Mouse (Mus musculus) limb, embryonic 14.5 days (tissue): ENCODE measurements around the gene Olfr473. TPM values are rescaled to one million over a fixed set of nuclear protein-coding genes. Genes with fewer than 3 reads are reported as not detected.
"Not testable (repeated sequence)": the region's sequence is repeated elsewhere in the genome, so short reads cannot be mapped to it uniquely, and the experiment has no call there.

Experiments
- ATAC-seq: fragments of 200-750 bp; cut with Nextera tagmentation; 2 replicates; pipeline ENCODE4 v1.8.0; 2017; ENCODE audit warnings: low read depth, moderate number of reproducible peaks, moderate TSS enrichment; ENCODE audit not compliant: low FRiP score
- DNase-seq: peaks from one replicate; pipeline ENCODE4 v3.0.0-alpha.2; 2015; ENCODE audit warnings: low spot score
- H3K27ac ChIP-seq: fragments of 300-500 bp; sonication (generic); replicated peaks from 2 replicates; pipeline ENCODE4 v1.5.1; 2014; ENCODE audit warnings: low read depth, mild to moderate bottlenecking, low read length, moderate library complexity, mixed read lengths
- H3K27me3 ChIP-seq: fragments of 300-500 bp; sonication (generic); 2 replicates; pipeline ENCODE4 v1.6.1; 2014; ENCODE audit warnings: low read length, mixed read lengths; ENCODE audit not compliant: control insufficient read depth, insufficient read depth
- H3K36me3 ChIP-seq: fragments of 300-500 bp; sonication (generic); 2 replicates; pipeline ENCODE4 v1.6.1; 2014; ENCODE audit warnings: mild to moderate bottlenecking, low read length, moderate library complexity, mixed read lengths; ENCODE audit not compliant: control insufficient read depth, insufficient read depth
- H3K4me1 ChIP-seq: fragments of 300-500 bp; sonication (generic); 2 replicates; pipeline ENCODE4 v1.6.1; 2014; ENCODE audit warnings: antibody characterized with exemption, low read length, mixed read lengths; ENCODE audit not compliant: control insufficient read depth, insufficient read depth
- H3K4me2 ChIP-seq: fragments of 300-500 bp; sonication (generic); replicated peaks from 2 replicates; pipeline ENCODE4 v1.6.1; 2014; ENCODE audit warnings: low read depth, mild to moderate bottlenecking, low read length, moderate library complexity; ENCODE audit not compliant: severe bottlenecking
- H3K4me3 ChIP-seq: fragments of 300-500 bp; sonication (generic); replicated peaks from 2 replicates; pipeline ENCODE4 v1.5.1; 2014; ENCODE audit warnings: low read length
- H3K9ac ChIP-seq: fragments of 300-500 bp; sonication (generic); 2 replicates; pipeline ENCODE4 v1.6.1; 2014; ENCODE audit warnings: mild to moderate bottlenecking, low read depth, low read length, moderate library complexity; ENCODE audit not compliant: severe bottlenecking
- H3K9me3 ChIP-seq: fragments of 300-500 bp; sonication (generic); 2 replicates; pipeline ENCODE4 v1.6.1; 2016; ENCODE audit warnings: low read length; ENCODE audit not compliant: control insufficient read depth
- POLR2A ChIP-seq: fragments of 200-500 bp; IDR thresholded peaks from 2 replicates; pipeline ENCODE4 v1.8.0; 2012; ENCODE audit warnings: inconsistent platforms, mild to moderate bottlenecking, moderate library complexity, borderline replicate concordance; ENCODE audit not compliant: insufficient read depth, insufficient read length; ENCODE audit errors: extremely low read depth
- WGBS: fragments of 180-500 bp; shearing (Covaris S2); extraction: QIAGEN DNeasy Blood & Tissue Kit; methylation state at CpG from one replicate; pipeline ENCODE4 v1.1.7; 2014; 5-methylcytosine and 5-hydroxymethylcytosine counted together
- polyA plus RNA-seq, 2 experiments: library from polyadenylated mRNA; depleted of rRNA in 1 of 2; stranded (reverse) in 1 of 2; unstranded in 1 of 2; fragments of >200 nt; fragmentation: Nextera tagmentation in 1 of 2; extraction: Ambion mirVana in 1 of 2; gene quantifications; 2 replicates each; pipeline versions ENCODE4 v1.2.1 to v1.2.3; 2012 to 2014

Olfr473 gene
- polyA plus RNA-seq (2012; rRNA removed) (not detected in 2 replicates), polyA plus RNA-seq (2014; fragmentation: Nextera tagmentation; extraction: Ambion mirVana) (not detected in 2 replicates)

- Histone ChIP-seq H3K36me3 (no peaks in the 10 kb centered on the region), H3K4me3 (no peak within 1 kb of the TSS), H3K4me2 (no peak within 1 kb of the TSS), H3K9ac (no peak within 1 kb of the TSS), H3K9me3 (no peaks in the 10 kb centered on the region), H3K27ac (no peak within 1 kb of the TSS), H3K27me3 (no peaks in the 10 kb centered on the region), H3K4me1 (no peaks in the 10 kb centered on the region)
- no peak for ATAC-seq
- 94% methylated on average over 1 of the region's 1 CpGs for WGBS
- TF ChIP-seq POLR2A, result no peak
- no peak for DNase-seq
Measured at GRCm38 (mm10) chr7:107930146-107930545, at the start of gene Olfr473. TSS of gene Olfr473 (plus strand) at chr7:107930446.

- H3K36me3 ChIP-seq, result no peaks in the 10 kb centered on the region
- DNase-seq (no peak), ATAC-seq (no peak)
- no peak within 1 kb of the TSS for H3K4me2 ChIP-seq
- no peak within 1 kb of the TSS for H3K4me3 ChIP-seq
- H3K4me1 ChIP-seq, result no peaks in the 10 kb centered on the region
- no peak within 1 kb of the TSS for H3K9ac ChIP-seq
- no peak for TF ChIP-seq POLR2A
- H3K27me3 ChIP-seq, result no peaks in the 10 kb centered on the region
- no peak within 1 kb of the TSS for H3K27ac ChIP-seq
- H3K9me3 ChIP-seq, result no peaks in the 10 kb centered on the region
Measured at GRCm38 (mm10) chr7:107897602-107898001, 32.6 kb upstream of the Olfr473 start, which contains the start of gene Olfr472. TSS of gene Olfr472 (plus strand) at chr7:107897902.

GRCm38 (mm10) chr7:107952539-107952938 lies 22.3 kb downstream of the Olfr473 start:
- H3K4me1 ChIP-seq, H3K9me3 ChIP-seq, H3K4me2 ChIP-seq, DNase-seq, H3K27me3 ChIP-seq, ATAC-seq, H3K9ac ChIP-seq, H3K36me3 ChIP-seq, H3K27ac ChIP-seq, H3K4me3 ChIP-seq: not testable (repeated sequence)
- WGBS, result 98% methylated on average over 12 of the region's 12 CpGs

GRCm38 (mm10) chr7:107954343-107954742 lies 24.1 kb downstream of the Olfr473 start, which contains the start of gene Olfr474:
TSS of gene Olfr474 (plus strand) at chr7:107954643.
- DNase-seq, result no peak
- no peak within 1 kb of the TSS for H3K4me2 ChIP-seq
- no peak within 1 kb of the TSS for H3K27ac ChIP-seq
- H3K4me3 ChIP-seq, result no peak within 1 kb of the TSS
- no peaks in the 10 kb centered on the region for H3K27me3 ChIP-seq
- no peak within 1 kb of the TSS for H3K9ac ChIP-seq
- H3K4me1 ChIP-seq, result no peaks in the 10 kb centered on the region
- TF ChIP-seq POLR2A, result no peak
- no peak for ATAC-seq
- no peaks in the 10 kb centered on the region for H3K9me3 ChIP-seq
- no peaks in the 10 kb centered on the region for H3K36me3 ChIP-seq
- 80% methylated on average over 1 of the region's 1 CpGs for WGBS

GRCm38 (mm10) chr7:107964503-107964902 lies 34.3 kb downstream of the Olfr473 start, which contains the start of gene Olfr476:
TSS of gene Olfr476 (plus strand) at chr7:107964803.
- TF ChIP-seq POLR2A, result no peak
- no peak within 1 kb of the TSS for H3K27ac ChIP-seq
- DNase-seq (no peak), ATAC-seq (no peak)
- no peak within 1 kb of the TSS for H3K4me2 ChIP-seq
- H3K9ac ChIP-seq, result no peak within 1 kb of the TSS
- no peaks in the 10 kb centered on the region for H3K9me3 ChIP-seq
- WGBS, result 48% methylated on average over 1 of the region's 1 CpGs
- H3K27me3 ChIP-seq, result no peaks in the 10 kb centered on the region
- H3K4me1 ChIP-seq, result no peaks in the 10 kb centered on the region
- H3K36me3 ChIP-seq, result no peaks in the 10 kb centered on the region
- H3K4me3 ChIP-seq, result no peak within 1 kb of the TSS

Other genes starting within 250 kb of the Olfr473 start
- 0.14 and 0.33 TPM in 2 replicates for gene Cyb5r2, start 172.4 kb upstream of the Olfr473 start, polyA plus RNA-seq (2012; rRNA removed)
- gene Cyb5r2, start 172.4 kb upstream of the Olfr473 start, polyA plus RNA-seq (2014; fragmentation: Nextera tagmentation; extraction: Ambion mirVana), result 0.23 and 0.32 TPM in 2 replicates
- not detected in 2 replicates for gene Ovch2, start 129.2 kb upstream of the Olfr473 start, polyA plus RNA-seq (2012; rRNA removed)
- gene Ovch2, start 129.2 kb upstream of the Olfr473 start, polyA plus RNA-seq (2014; fragmentation: Nextera tagmentation; extraction: Ambion mirVana), result not detected in 2 replicates
- gene Olfr467, start 118.2 kb upstream of the Olfr473 start, polyA plus RNA-seq (2012; rRNA removed), result not detected in 2 replicates
- not detected in 2 replicates for gene Olfr467, start 118.2 kb upstream of the Olfr473 start, polyA plus RNA-seq (2014; fragmentation: Nextera tagmentation; extraction: Ambion mirVana)
- not detected in 2 replicates for gene Olfr469, start 104.9 kb upstream of the Olfr473 start, polyA plus RNA-seq (2012; rRNA removed)
- gene Olfr469, start 104.9 kb upstream of the Olfr473 start, polyA plus RNA-seq (2014; fragmentation: Nextera tagmentation; extraction: Ambion mirVana), result not detected in 2 replicates
- not detected in 2 replicates for gene Olfr470, start 83.0 kb upstream of the Olfr473 start, polyA plus RNA-seq (2012; rRNA removed)
- gene Olfr470, start 83.0 kb upstream of the Olfr473 start, polyA plus RNA-seq (2014; fragmentation: Nextera tagmentation; extraction: Ambion mirVana), result not detected in 2 replicates
- not detected in 2 replicates for gene Olfr472, start 32.5 kb upstream of the Olfr473 start, polyA plus RNA-seq (2012; rRNA removed)
- gene Olfr472, start 32.5 kb upstream of the Olfr473 start, polyA plus RNA-seq (2014; fragmentation: Nextera tagmentation; extraction: Ambion mirVana), result not detected in 2 replicates
- not detected in 2 replicates for gene Olfr474, start 24.2 kb downstream of the Olfr473 start, polyA plus RNA-seq (2012; rRNA removed)
- gene Olfr474, start 24.2 kb downstream of the Olfr473 start, polyA plus RNA-seq (2014; fragmentation: Nextera tagmentation; extraction: Ambion mirVana), result not detected in 2 replicates
- not detected in 2 replicates for gene Olfr476, start 34.4 kb downstream of the Olfr473 start, polyA plus RNA-seq (2012; rRNA removed)
- not detected in 2 replicates for gene Olfr476, start 34.4 kb downstream of the Olfr473 start, polyA plus RNA-seq (2014; fragmentation: Nextera tagmentation; extraction: Ambion mirVana)
- gene Olfr477, start 56.2 kb downstream of the Olfr473 start, polyA plus RNA-seq (2012; rRNA removed), result not detected in 2 replicates
- gene Olfr477, start 56.2 kb downstream of the Olfr473 start, polyA plus RNA-seq (2014; fragmentation: Nextera tagmentation; extraction: Ambion mirVana), result not detected in 2 replicates
- not detected in 2 replicates for gene Olfr478, start 103.5 kb downstream of the Olfr473 start, polyA plus RNA-seq (2012; rRNA removed)
- not detected in 2 replicates for gene Olfr478, start 103.5 kb downstream of the Olfr473 start, polyA plus RNA-seq (2014; fragmentation: Nextera tagmentation; extraction: Ambion mirVana)
- not detected in 2 replicates for gene Olfr479, start 120.2 kb downstream of the Olfr473 start, polyA plus RNA-seq (2012; rRNA removed)
- not detected in 2 replicates for gene Olfr479, start 120.2 kb downstream of the Olfr473 start, polyA plus RNA-seq (2014; fragmentation: Nextera tagmentation; extraction: Ambion mirVana)
- gene Olfr480, start 136.9 kb downstream of the Olfr473 start, polyA plus RNA-seq (2012; rRNA removed), result not detected in 2 replicates
- not detected in 2 replicates for gene Olfr480, start 136.9 kb downstream of the Olfr473 start, polyA plus RNA-seq (2014; fragmentation: Nextera tagmentation; extraction: Ambion mirVana)
- not detected in 2 replicates for gene Olfr481, start 149.4 kb downstream of the Olfr473 start, polyA plus RNA-seq (2012; rRNA removed)
- not detected in 2 replicates for gene Olfr481, start 149.4 kb downstream of the Olfr473 start, polyA plus RNA-seq (2014; fragmentation: Nextera tagmentation; extraction: Ambion mirVana)
- not detected in 2 replicates for gene Olfr482, start 167.1 kb downstream of the Olfr473 start, polyA plus RNA-seq (2012; rRNA removed)
- gene Olfr482, start 167.1 kb downstream of the Olfr473 start, polyA plus RNA-seq (2014; fragmentation: Nextera tagmentation; extraction: Ambion mirVana), result not detected in 2 replicates
- not detected in 2 replicates for gene Olfr483, start 170.4 kb downstream of the Olfr473 start, polyA plus RNA-seq (2012; rRNA removed)
- gene Olfr483, start 170.4 kb downstream of the Olfr473 start, polyA plus RNA-seq (2014; fragmentation: Nextera tagmentation; extraction: Ambion mirVana), result not detected in 2 replicates
- not detected in 2 replicates for gene Olfr484, start 197.0 kb downstream of the Olfr473 start, polyA plus RNA-seq (2012; rRNA removed)
- not detected in 2 replicates for gene Olfr484, start 197.0 kb downstream of the Olfr473 start, polyA plus RNA-seq (2014; fragmentation: Nextera tagmentation; extraction: Ambion mirVana)
- not detected in 2 replicates for gene Olfr485, start 229.4 kb downstream of the Olfr473 start, polyA plus RNA-seq (2012; rRNA removed)
- gene Olfr485, start 229.4 kb downstream of the Olfr473 start, polyA plus RNA-seq (2014; fragmentation: Nextera tagmentation; extraction: Ambion mirVana), result not detected in 2 replicates
- gene Olfr486, start 242.3 kb downstream of the Olfr473 start, polyA plus RNA-seq (2012; rRNA removed), result not detected in 2 replicates
- gene Olfr486, start 242.3 kb downstream of the Olfr473 start, polyA plus RNA-seq (2014; fragmentation: Nextera tagmentation; extraction: Ambion mirVana), result not detected in 2 replicates